Mouse (Mus musculus) left cerebral cortex, postnatal 36 days (tissue): ENCODE measurements at regions not wholly inside any gene's neighbourhood (a gene's known extent, or its start where the extent isn't known, plus 50 kb on each side); places are given as distances from the start of the nearest gene placed in this dataset.
"Not testable (repeated sequence)": the region's sequence is repeated elsewhere in the genome, so short reads cannot be mapped to it uniquely, and the experiment has no call there.

Experiments used
- DNase-seq, 2 experiments: peaks; one replicate each; pipeline ENCODE4 v3.0.0; 2021 to 2022; ENCODE audit warnings: low spot score in 2 of 2, mixed read lengths in 1 of 2
- intact Hi-C: fragments of 180-260 bp; cut with DNase I; formaldehyde crosslinking; loops from one replicate; pipeline ENCODE4 v1.15.1; 2025

- intact Hi-C loops, result no loop called here
- no peak for DNase-seq
These were observed 560.0 kb downstream of the Dcdc2c start for GRCm38 (mm10) chr12:27992152-27992551.

- DNase-seq, result no peak
These were observed 567.8 kb downstream of the Dcdc2c start for GRCm38 (mm10) chr12:27984261-27984841.

GRCm38 (mm10) chr12:27978257-27978931, 573.8 kb downstream of the Dcdc2c start:
- DNase-seq, result peak; percentile 50 to 60
- intact Hi-C loops, result no loop called here

More at GRCm38 (mm10) chr12:27984261-27984841, 567.8 kb downstream of the Dcdc2c start:
- intact Hi-C loops, result no loop called here

- DNase-seq, result no peak
- intact Hi-C loops, result no loop called here
These were observed 574.5 kb downstream of the Dcdc2c start for GRCm38 (mm10) chr12:27977548-27978256.

GRCm38 (mm10) chr12:27962908-27963307, 589.3 kb downstream of the Dcdc2c start:
- intact Hi-C loops, result no loop called here

GRCm38 (mm10) chr12:27960064-27960463, 592.1 kb downstream of the Dcdc2c start:
- intact Hi-C loops, result no loop called here

More at GRCm38 (mm10) chr12:27962908-27963307, 589.3 kb downstream of the Dcdc2c start:
- no peak for DNase-seq

GRCm38 (mm10) chr12:27947646-27948045, 604.6 kb downstream of the Dcdc2c start:
- intact Hi-C loops, result no loop called here

More at GRCm38 (mm10) chr12:27960064-27960463, 592.1 kb downstream of the Dcdc2c start:
- no peak for DNase-seq

GRCm38 (mm10) chr12:27946866-27947459, 604.6 kb upstream of the Sox11 start:
- intact Hi-C loops, result no loop called here
- no peak for DNase-seq

More at GRCm38 (mm10) chr12:27947646-27948045, 604.6 kb downstream of the Dcdc2c start:
- DNase-seq, result no peak

- intact Hi-C loops, result no loop called here
- no peak for DNase-seq
These were observed 603.0 kb upstream of the Sox11 start for GRCm38 (mm10) chr12:27945411-27945810.

GRCm38 (mm10) chr12:27941053-27941452, 598.7 kb upstream of the Sox11 start:
- no peak for DNase-seq
- intact Hi-C loops, result no loop called here

GRCm38 (mm10) chr12:27932382-27933140, 590.2 kb upstream of the Sox11 start:
- intact Hi-C loops, result loop anchor here (5.0 kb wide), 2 partner anchors 305 to 590 kb away; partner anchors contain the start of gene Sox11
- DNase-seq, result peak; percentile 29 to 32

GRCm38 (mm10) chr12:27928366-27928963, 586.1 kb upstream of the Sox11 start:
- peak in 1 of 2 experiments; percentile 7 for DNase-seq
- intact Hi-C loops, result no loop called here

GRCm38 (mm10) chr12:27926730-27927129, 584.4 kb upstream of the Sox11 start:
- intact Hi-C loops, result no loop called here
- DNase-seq, result peak in 1 of 2 experiments; percentile 5

GRCm38 (mm10) chr12:27920607-27921006, 578.2 kb upstream of the Sox11 start:
- intact Hi-C loops, result no loop called here
- DNase-seq, result no peak

GRCm38 (mm10) chr12:27916401-27916920, 574.1 kb upstream of the Sox11 start:
- intact Hi-C loops, result no loop called here

GRCm38 (mm10) chr12:27909417-27910100, 567.2 kb upstream of the Sox11 start:
- intact Hi-C loops, result no loop called here
- DNase-seq, result no peak

More at GRCm38 (mm10) chr12:27916401-27916920, 574.1 kb upstream of the Sox11 start:
- DNase-seq, result no peak

- DNase-seq, intact Hi-C loops: not testable (repeated sequence)
These were observed 554.3 kb upstream of the Sox11 start for GRCm38 (mm10) chr12:27896682-27897081.

- intact Hi-C loops, result no loop called here
These were observed 539.3 kb upstream of the Sox11 start for GRCm38 (mm10) chr12:27881720-27882119.

More at GRCm38 (mm10) chr12:27881720-27882119, 539.3 kb upstream of the Sox11 start:
- no peak for DNase-seq
